In the genomic region with DNA sequence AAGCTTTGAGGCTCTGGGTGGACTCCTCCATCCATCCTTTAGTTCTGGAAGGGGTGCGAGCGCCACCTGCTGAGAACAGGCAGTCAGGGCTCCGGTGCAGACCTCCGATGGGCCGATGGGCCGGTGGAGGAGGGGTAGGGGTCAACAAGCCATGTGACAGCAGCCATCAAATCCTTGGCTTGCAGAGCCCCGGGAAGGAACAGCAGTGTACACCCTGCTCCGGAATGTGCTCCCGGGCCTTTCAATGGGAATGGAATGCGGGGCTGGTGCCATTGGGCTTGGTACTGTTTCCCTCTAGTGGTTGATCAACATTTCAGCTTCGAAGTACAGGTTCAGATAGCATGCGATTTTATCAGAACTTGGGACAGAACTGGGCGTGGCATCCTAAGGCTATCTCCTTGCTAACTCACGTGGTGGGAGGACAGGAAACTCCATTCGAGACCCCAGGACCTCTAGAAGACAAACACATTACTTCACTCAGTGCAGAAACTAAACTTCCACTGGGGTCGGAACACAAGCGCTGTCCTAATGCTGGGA, we compare ENCODE assay signal across 8 mouse cellular contexts.
DNase-seq lines count a peak whose midpoint lies in the region; ATAC-seq lines count a peak whose summit lies in the region.

No protein-coding gene starts in this region.

- H3K4me3 ChIP-seq in hindbrain, embryonic 14.5 days (replicated peaks; ENCODE audit: low read length) = peak overlapping the region; percentile 18

- no peak overlapping the region; the same call in 1 of the 2 replicates for H3K9ac ChIP-seq in hindbrain, embryonic 14.5 days

- no peak overlapping the region for H3K27ac ChIP-seq in hindbrain, embryonic 14.5 days

- peaks cover 6% of the 10 kb centered on the region for H3K4me1 ChIP-seq in hindbrain, embryonic 14.5 days (replicated peaks; ENCODE audit: control insufficient read depth, insufficient read depth, low read length)

- H3K4me2 ChIP-seq in hindbrain, embryonic 14.5 days (replicated peaks) = peak overlapping the region; percentile 48

- H3K27me3 ChIP-seq in hindbrain, embryonic 14.5 days (ENCODE audit: control insufficient read depth, insufficient read depth, low read length) = no peaks in the 10 kb centered on the region

- ATAC-seq in hindbrain, embryonic 14.5 days (ENCODE audit: low FRiP score) = peak; percentile 93

- no peaks in the 10 kb centered on the region for H3K9me3 ChIP-seq in hindbrain, embryonic 14.5 days (ENCODE audit: control insufficient read depth, low read length)

- 17% methylated on average over 17 of the region's 17 CpGs for WGBS in hindbrain, embryonic 14.5 days

- no peaks in the 10 kb centered on the region for H3K36me3 ChIP-seq in hindbrain, embryonic 14.5 days (replicated peaks; ENCODE audit: control insufficient read depth, insufficient read depth)

- peak; percentile 96 for DNase-seq in NIH3T3 (ENCODE audit: low read depth)
- peak; percentile 72 for DNase-seq in cerebellum, adult 9-11 months
- peak; percentile 77 to 86 for DNase-seq in frontal cortex, postnatal 25 days (ENCODE audit: low spot score in 2 of 2)
- DNase-seq in hindbrain, embryonic 14.5 days (ENCODE audit: low spot score) = peak; percentile 72
- peak; percentile 78 to 85 for DNase-seq in layer of hippocampus, postnatal 36 days
- peak; percentile 98 for DNase-seq in lung, postnatal 25 days (ENCODE audit: low spot score)
- DNase-seq in right cerebral cortex, adult 18-20 months = peak; percentile 85
- peak; percentile 79 for DNase-seq in urinary bladder, adult 2 months (ENCODE audit: low spot score)
